Mouse (Mus musculus): ENCODE data around the gene Ano6.

GRCm38 (mm10) chr15:95805022-95805471, 14.4 kb downstream of the Ano6 start:
- TF ChIP-seq CTCF (IDR thresholded peaks at IDR 0.05) = no peak; the same call in 1 of the 2 replicates
- TF ChIP-seq EP300 (IDR thresholded peaks at IDR 0.05) = no peak
